Mouse (Mus musculus) limb, embryonic 15.5 days (tissue): ENCODE measurements around the gene Acbd5. TPM values are rescaled to one million over a fixed set of nuclear protein-coding genes. Genes with fewer than 3 reads are reported as not detected.

ENCODE experiments used
- ATAC-seq: fragments of 200-750 bp; cut with Nextera tagmentation; 2 replicates; pipeline ENCODE4 v1.8.0; 2017; ENCODE audit warnings: low read depth, moderate TSS enrichment; ENCODE audit not compliant: insufficient number of reproducible peaks, low FRiP score, low TSS enrichment
- H3K27ac ChIP-seq: fragments of 300-500 bp; sonication (generic); 2 replicates; pipeline ENCODE4 v1.5.1; 2015; ENCODE audit warnings: moderate library complexity, mild to moderate bottlenecking, inconsistent platforms
- H3K27me3 ChIP-seq: fragments of 300-500 bp; sonication (generic); 2 replicates; pipeline ENCODE4 v1.6.1; 2015; ENCODE audit warnings: inconsistent platforms
- H3K36me3 ChIP-seq: fragments of 300-500 bp; sonication (generic); 2 replicates; pipeline ENCODE4 v1.6.1; 2015; ENCODE audit warnings: inconsistent platforms
- H3K4me1 ChIP-seq: fragments of 300-500 bp; sonication (generic); 2 replicates; pipeline ENCODE4 v1.6.1; 2015; ENCODE audit warnings: inconsistent platforms
- H3K4me2 ChIP-seq: fragments of 300-500 bp; sonication (generic); 2 replicates; pipeline ENCODE4 v1.6.1; 2015; ENCODE audit warnings: mild to moderate bottlenecking, inconsistent platforms
- H3K4me3 ChIP-seq: fragments of 300-500 bp; sonication (generic); 2 replicates; pipeline ENCODE4 v1.5.1; 2015; ENCODE audit warnings: mild to moderate bottlenecking, inconsistent platforms
- H3K9ac ChIP-seq: fragments of 300-500 bp; sonication (generic); 2 replicates; pipeline ENCODE4 v1.6.1; 2015; ENCODE audit warnings: inconsistent platforms
- H3K9me3 ChIP-seq: fragments of 300-500 bp; sonication (generic); 2 replicates; pipeline ENCODE4 v1.6.1; 2016; ENCODE audit warnings: inconsistent platforms
- WGBS: fragments of 180-500 bp; shearing (Covaris S2); methylation state at CpG from one replicate; pipeline ENCODE4 v1.1.7; 2015; 5-methylcytosine and 5-hydroxymethylcytosine counted together
- polyA plus RNA-seq: library from polyadenylated mRNA; unstranded; fragments of >200 nt; fragmentation: Nextera tagmentation; extraction: Ambion mirVana; gene quantifications from 2 replicates; pipeline ENCODE4 v1.2.1, GENCODE M21; 2015

Acbd5 gene
- polyA plus RNA-seq, 1 experiment from 2014 or later: 33.4 TPM

DNA sequence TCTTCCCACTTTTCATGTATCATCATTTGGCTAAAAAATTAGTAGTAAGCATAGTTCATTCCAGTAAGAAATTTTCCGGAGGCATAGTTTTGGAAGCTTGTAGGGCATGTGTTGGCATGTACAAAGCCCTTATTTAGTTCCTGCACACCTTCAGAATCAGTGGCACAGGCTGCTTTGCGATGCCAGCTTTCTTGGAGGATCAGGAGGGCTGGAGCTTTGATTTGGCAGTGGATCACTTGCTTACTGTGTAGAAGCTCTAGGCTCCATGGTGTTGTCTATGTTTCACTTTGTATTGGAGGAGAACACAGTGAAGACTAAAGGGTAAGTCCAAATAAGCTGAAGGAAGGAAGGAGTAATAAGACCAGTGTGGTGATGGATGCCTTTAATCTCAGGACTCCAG is 2.5 kb downstream of the Acbd5 start:
- WGBS: 85% methylated on average over 2 of the region's 2 CpGs
- no peak overlapping the region for H3K27ac ChIP-seq
- no peaks in the 10 kb centered on the region for H3K9me3 ChIP-seq
- ATAC-seq: no peak
- H3K4me3 ChIP-seq: no peak overlapping the region
- no peak overlapping the region for H3K4me2 ChIP-seq
- peaks cover 2% of the 10 kb centered on the region; the same call in 1 of the 2 replicates for H3K36me3 ChIP-seq
- H3K27me3 ChIP-seq: no peaks in the 10 kb centered on the region
- H3K9ac ChIP-seq: no peak overlapping the region
- H3K4me1 ChIP-seq: 0 out of 2 replicates have a peak, but pooled peaks cover 2% of the 10 kb centered on the region

DNA sequence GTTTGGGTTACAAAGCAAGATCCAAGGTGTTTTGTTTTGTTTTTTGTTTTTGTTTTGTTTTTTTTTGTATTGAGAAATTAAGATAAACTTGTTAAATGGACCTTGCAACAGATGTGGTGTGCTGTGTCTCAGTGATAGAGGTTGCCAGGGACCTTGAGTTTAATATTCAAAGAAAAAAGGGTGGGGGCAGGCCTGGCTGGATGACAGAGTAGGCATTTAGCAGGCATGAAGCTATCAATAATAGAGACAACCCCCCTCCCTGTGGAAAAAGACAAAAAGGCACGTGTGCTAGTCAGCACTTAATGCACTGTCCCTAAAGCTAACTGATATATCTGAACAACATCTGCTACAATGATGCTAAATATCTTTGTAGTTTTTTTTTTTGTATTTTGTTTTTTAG is 3.4 kb downstream of the Acbd5 start:
- ATAC-seq: no peak
- 0 out of 2 replicates have a peak, but pooled peaks cover 2% of the 10 kb centered on the region for H3K4me1 ChIP-seq
- H3K27ac ChIP-seq: no peak overlapping the region
- H3K27me3 ChIP-seq: no peaks in the 10 kb centered on the region
- H3K9me3 ChIP-seq: no peaks in the 10 kb centered on the region
- WGBS: 74% methylated on average over 1 of the region's 1 CpGs
- peaks cover 7% of the 10 kb centered on the region; the same call in 1 of the 2 replicates for H3K36me3 ChIP-seq
- no peak overlapping the region for H3K4me3 ChIP-seq
- H3K4me2 ChIP-seq: no peak overlapping the region
- no peak overlapping the region for H3K9ac ChIP-seq

DNA sequence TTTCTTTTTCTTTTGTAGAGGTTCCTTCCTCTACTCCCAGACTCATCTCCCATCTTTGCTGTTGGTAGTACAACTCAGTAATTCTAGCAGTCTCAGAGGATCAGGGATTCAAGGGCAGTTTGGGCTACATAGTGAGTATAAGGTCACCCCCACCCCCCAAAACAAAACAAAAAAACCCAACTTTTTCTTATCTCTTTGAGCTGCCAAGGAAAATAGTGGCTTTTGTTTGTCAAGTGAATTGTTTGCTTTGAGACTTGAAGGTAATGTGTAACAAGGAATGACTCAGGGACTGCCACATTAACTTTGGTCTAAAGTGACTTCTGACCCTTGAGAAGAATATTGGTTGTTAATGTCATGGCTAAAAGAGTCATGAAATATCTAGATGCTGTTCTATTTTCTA is 7.9 kb downstream of the Acbd5 start:
- Histone ChIP-seq H3K4me2 (no peak overlapping the region), H3K27ac (no peak overlapping the region), H3K4me3 (no peak overlapping the region), H3K4me1 (no peaks in the 10 kb centered on the region), H3K9me3 (no peaks in the 10 kb centered on the region), H3K36me3 (peaks cover 27% of the 10 kb centered on the region), H3K27me3 (no peaks in the 10 kb centered on the region), H3K9ac (no peak overlapping the region)
- no peak for ATAC-seq

DNA sequence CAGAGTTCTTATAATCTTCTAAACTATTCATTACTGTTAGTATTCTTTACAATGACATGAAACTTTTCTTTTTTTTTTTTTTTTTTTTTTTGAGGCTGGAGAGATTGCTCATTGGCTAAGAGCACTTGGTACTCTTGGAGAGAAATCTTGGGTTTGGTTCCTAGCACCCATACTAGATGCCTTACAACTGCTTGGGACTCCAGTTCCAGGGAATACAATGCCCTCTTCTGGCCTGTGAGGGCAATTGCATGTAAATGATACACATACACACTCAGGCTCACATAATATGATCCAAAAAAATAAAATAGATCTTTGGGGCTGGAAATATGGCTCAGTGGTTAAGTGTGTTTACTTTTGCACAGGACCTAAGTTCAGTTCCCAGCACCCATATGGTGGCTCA is 8.8 kb downstream of the Acbd5 start:
- no peaks in the 10 kb centered on the region for H3K27me3 ChIP-seq
- no peak overlapping the region for H3K9ac ChIP-seq
- no peaks in the 10 kb centered on the region for H3K9me3 ChIP-seq
- no peak for ATAC-seq
- H3K4me2 ChIP-seq: no peak overlapping the region
- H3K27ac ChIP-seq: no peak overlapping the region
- H3K36me3 ChIP-seq: peaks cover 34% of the 10 kb centered on the region
- no peak overlapping the region for H3K4me3 ChIP-seq
- no peaks in the 10 kb centered on the region for H3K4me1 ChIP-seq

DNA sequence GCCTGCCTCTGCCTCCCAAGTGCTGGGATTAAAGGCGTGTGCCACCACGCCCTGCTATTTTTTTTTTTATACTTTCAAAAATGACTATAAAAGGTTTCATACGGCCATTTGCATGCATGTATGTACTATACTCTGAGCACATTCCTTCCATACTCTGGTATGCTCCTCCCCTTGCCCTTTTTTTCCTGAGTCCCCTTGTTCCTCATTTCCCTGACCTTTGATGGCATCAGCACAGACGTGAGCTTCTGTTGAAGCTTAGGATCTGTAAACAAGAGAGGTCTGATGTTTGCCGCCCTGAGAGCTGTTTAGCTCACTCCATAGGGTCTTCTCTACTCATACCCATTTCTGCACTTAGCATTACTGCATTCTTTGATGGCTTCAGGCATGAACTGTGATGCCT is 9.7 kb downstream of the Acbd5 start:
- 85% methylated on average over 5 of the region's 5 CpGs for WGBS
- H3K36me3 ChIP-seq: peaks cover 38% of the 10 kb centered on the region
- no peak overlapping the region for H3K27ac ChIP-seq
- no peaks in the 10 kb centered on the region for H3K4me1 ChIP-seq
- H3K9me3 ChIP-seq: no peaks in the 10 kb centered on the region
- H3K4me2 ChIP-seq: no peak overlapping the region
- no peaks in the 10 kb centered on the region for H3K27me3 ChIP-seq
- ATAC-seq: no peak
- H3K9ac ChIP-seq: no peak overlapping the region
- no peak overlapping the region for H3K4me3 ChIP-seq

DNA sequence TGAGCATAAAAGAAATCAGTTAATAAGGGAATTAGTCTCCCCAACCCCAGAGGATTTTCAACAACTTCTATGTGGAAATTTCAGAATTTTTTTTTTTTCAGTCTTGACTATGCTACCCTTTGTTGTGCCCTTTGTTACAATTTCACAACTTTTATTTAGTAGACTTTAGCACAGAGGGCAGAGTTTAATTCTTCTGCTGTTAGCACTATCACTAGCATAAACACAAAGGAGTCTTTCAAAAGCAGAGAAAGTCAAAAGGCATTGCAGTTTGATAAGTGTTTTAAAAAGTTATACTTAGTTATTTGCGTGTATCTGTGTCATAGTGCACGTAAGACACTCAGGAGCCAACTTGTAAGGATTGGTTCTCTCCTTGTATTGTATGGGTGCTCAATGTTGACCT is 10.6 kb downstream of the Acbd5 start:
- 96% methylated on average over 2 of the region's 2 CpGs for WGBS
- H3K4me2 ChIP-seq: no peak overlapping the region
- no peak overlapping the region for H3K9ac ChIP-seq
- no peak for ATAC-seq
- H3K4me1 ChIP-seq: no peaks in the 10 kb centered on the region
- no peaks in the 10 kb centered on the region for H3K27me3 ChIP-seq
- no peaks in the 10 kb centered on the region for H3K9me3 ChIP-seq
- peaks cover 39% of the 10 kb centered on the region for H3K36me3 ChIP-seq
- H3K4me3 ChIP-seq: no peak overlapping the region
- no peak overlapping the region for H3K27ac ChIP-seq

DNA sequence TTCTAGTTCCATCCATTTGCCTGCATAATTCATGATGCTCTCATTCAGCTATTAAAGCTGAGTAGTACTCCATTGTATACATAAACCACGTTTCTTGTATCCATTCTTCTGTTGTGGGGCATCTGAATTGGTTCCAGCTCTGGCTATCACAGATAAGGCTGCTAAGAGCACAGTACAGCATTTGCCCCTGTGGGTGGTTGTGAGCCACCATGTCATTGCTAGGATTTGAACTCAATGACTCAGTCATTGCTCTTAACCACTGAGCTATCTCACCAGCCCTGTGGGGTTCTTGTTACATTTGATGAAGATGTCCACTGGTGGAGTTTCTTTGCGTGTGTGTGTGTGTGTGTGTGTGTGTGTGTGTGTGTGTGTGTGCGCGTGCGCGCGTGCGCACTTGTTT is 16.6 kb downstream of the Acbd5 start:
- H3K4me1 ChIP-seq: no peaks in the 10 kb centered on the region
- H3K4me2 ChIP-seq: no peak overlapping the region
- H3K9me3 ChIP-seq: no peaks in the 10 kb centered on the region
- ATAC-seq: no peak
- WGBS: 94% methylated on average over 8 of the region's 8 CpGs
- no peaks in the 10 kb centered on the region for H3K27me3 ChIP-seq
- no peak overlapping the region for H3K4me3 ChIP-seq
- H3K9ac ChIP-seq: no peak overlapping the region
- H3K27ac ChIP-seq: no peak overlapping the region
- H3K36me3 ChIP-seq: peaks cover 44% of the 10 kb centered on the region

DNA sequence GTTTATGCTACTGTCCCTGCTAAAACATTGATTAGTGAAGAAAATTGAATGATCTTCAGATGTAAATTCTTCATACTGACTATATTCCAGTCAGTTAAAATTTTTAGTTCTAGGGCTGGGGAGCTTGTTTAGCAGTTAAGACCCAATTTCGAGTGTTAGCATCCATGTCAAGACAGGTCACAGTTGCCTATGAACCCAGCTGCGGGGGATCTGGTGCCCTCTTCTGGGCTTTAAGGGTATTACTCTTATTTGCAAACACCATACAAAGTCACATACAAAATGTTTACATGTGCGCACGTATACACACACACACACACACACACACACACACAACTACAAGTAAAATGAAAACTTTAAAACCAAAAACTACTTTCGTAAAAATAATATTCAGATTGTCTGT is 24.2 kb downstream of the Acbd5 start:
- Histone ChIP-seq H3K27ac (no peak overlapping the region), H3K4me1 (no peaks in the 10 kb centered on the region), H3K4me3 (no peak overlapping the region), H3K9ac (no peak overlapping the region), H3K27me3 (no peaks in the 10 kb centered on the region), H3K9me3 (no peaks in the 10 kb centered on the region), H3K36me3 (peaks cover 56% of the 10 kb centered on the region), H3K4me2 (no peak overlapping the region)
- 56% methylated on average over 5 of the region's 5 CpGs for WGBS
- ATAC-seq: no peak

DNA sequence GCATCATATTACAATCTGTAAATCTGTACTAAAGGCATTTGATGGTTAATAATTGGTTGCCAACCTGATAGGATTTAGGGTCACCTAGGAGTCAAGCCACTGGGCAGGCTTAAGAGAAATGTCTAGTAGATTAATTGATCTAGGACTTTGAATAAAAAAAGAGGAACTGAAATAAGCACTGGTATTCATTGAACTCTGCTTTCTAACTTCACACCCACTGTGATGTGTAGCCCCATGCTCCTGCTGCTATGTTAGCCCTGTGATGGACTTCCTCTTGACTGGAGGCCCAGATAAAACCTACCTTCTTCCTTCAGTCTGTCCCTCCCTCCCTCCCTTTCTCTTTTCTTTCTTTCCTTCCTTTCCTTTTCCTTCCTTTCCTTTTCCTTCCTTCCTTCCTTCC is 29.1 kb downstream of the Acbd5 start:
- Histone ChIP-seq H3K27me3 (no peaks in the 10 kb centered on the region), H3K4me2 (no peak overlapping the region), H3K9ac (no peak overlapping the region), H3K4me1 (no peaks in the 10 kb centered on the region), H3K4me3 (no peak overlapping the region), H3K36me3 (peaks cover 51% of the 10 kb centered on the region), H3K9me3 (no peaks in the 10 kb centered on the region), H3K27ac (no peak overlapping the region)
- no peak for ATAC-seq

DNA sequence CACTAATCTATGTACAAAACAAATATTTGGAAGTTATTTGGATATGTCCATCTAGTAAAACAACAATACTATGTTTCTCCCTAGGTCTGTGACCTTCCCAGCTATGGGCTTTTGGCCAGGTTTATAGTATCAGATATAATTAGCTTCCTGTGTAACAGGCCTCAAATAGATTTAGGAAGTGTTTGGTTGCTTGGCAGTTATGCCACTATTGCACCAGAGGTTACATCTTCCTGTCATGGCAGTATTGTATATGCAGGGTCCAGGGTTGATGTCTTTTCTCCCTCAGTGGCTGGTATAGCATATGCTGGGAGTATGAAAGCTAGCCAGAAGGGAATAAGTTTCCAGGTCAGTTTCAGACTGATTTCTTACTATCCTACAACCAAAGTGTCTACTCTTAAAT is 34.3 kb downstream of the Acbd5 start:
- no peak overlapping the region for H3K4me2 ChIP-seq
- no peaks in the 10 kb centered on the region for H3K4me1 ChIP-seq
- H3K27me3 ChIP-seq: no peaks in the 10 kb centered on the region
- no peaks in the 10 kb centered on the region for H3K9me3 ChIP-seq
- peaks cover 25% of the 10 kb centered on the region for H3K36me3 ChIP-seq
- ATAC-seq: no peak
- H3K27ac ChIP-seq: no peak overlapping the region
- no peak overlapping the region for H3K9ac ChIP-seq
- no peak overlapping the region for H3K4me3 ChIP-seq

DNA sequence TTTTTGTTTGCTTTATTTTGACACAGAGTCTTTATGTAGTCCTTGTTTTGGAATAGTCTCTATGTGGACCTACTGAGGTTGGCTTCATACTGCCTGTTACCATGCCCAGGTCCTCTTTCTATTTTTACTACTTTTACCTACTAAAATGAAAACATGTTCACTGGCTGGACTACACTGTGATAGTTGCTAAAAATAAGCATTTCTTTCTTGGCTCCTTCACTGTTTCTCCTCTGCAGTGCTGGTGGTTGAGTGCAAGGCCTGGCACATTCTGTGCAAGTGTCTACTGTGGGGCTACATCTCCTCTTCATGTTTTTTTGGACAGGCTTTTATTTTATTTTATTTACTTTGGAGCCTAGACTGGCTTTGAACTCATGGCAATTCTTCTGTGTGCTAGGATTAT is 51.6 kb downstream of the Acbd5 start:
- Histone ChIP-seq H3K27ac (no peak overlapping the region), H3K4me3 (no peak overlapping the region), H3K9me3 (no peaks in the 10 kb centered on the region), H3K9ac (no peak overlapping the region), H3K4me1 (no peaks in the 10 kb centered on the region), H3K36me3 (peaks cover 19% of the 10 kb centered on the region), H3K4me2 (no peak overlapping the region), H3K27me3 (no peaks in the 10 kb centered on the region)
- no peak for ATAC-seq

DNA sequence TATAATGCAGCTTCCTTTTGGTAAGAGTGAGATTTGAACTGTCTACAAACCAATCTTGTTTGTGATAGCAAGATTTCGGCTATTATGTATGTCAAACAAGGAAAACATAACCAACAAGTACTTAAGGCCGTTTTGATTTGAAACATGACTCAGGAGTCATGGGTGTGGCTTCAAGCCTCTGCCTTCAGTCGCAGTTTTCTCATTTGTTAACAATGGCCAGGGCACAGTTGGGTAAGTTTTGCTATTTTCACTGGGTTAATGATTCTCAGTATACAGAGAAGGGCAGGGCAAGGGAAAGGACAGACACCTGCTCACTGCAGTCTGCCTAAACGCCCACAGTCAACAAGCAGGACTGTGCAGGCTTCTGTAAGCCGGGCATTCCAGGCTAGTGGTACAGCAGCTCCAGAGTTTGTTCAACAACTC is 87.2 kb downstream of the Acbd5 start:
- Histone ChIP-seq H3K9ac (peak overlapping the region; percentile 45), H3K9me3 (no peaks in the 10 kb centered on the region), H3K4me3 (peak overlapping the region; percentile 79), H3K4me2 (peak overlapping the region; percentile 81), H3K27ac (peak overlapping the region; percentile 100), H3K27me3 (no peaks in the 10 kb centered on the region), H3K4me1 (peaks cover 17% of the 10 kb centered on the region), H3K36me3 (no peaks in the 10 kb centered on the region)
- ATAC-seq: no peak; the same call in 1 of the 2 replicates
- 5% methylated on average over 5 of the region's 5 CpGs for WGBS

DNA sequence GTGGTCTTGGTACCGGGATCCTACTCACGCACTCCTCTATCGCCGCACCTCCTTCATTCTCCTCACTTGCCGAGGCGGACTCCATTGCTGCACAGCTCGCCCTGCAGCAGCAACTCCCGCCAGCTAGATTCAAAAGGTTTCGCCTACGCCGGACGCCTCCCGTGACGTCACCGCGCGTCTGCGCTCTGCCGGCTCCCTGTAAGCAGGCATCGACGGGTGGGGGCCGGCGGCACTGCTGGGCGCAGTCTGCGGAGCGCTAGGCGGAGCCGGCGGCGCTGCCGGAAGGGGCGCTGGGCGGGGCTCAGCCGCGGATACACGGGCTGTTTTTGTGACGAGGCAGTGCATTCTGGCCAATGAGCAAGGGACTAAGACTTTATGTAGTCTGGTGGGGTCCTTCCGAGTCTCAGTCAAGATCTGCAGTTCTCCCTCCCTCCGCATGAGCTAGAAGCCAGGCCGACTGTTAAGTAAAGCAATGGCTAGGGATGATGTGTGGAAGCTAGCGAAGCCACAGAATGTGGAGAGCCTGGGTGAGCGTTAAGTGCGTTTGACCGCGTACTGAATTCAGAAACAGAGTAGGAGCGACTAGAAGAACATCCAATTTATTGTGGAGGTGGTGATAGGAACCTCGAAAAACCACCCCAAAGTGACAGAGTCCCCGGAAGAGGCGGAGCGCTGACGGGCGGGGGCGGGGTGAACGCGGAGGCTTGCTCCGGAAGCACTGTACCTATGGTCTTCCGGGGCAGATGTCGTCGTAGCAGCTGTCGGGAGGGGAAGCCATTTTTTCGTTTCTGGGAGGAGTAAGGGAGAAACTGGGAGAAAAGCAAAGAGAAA is 88.0 kb downstream of the Acbd5 start, which contains the start of the genes Mastl and Yme1l1:
Gene Mastl, minus strand, starts transcription at position 248 of the 831 bp plus-strand sequence.
Gene Yme1l1, plus strand, starts transcription at position 593 of the 831 bp plus-strand sequence.
- Histone ChIP-seq H3K36me3 (peaks cover 2% of the 10 kb centered on the region; the same call in 1 of the 2 replicates), H3K27ac (peak within 1 kb of the TSS; percentile 100), H3K27me3 (no peaks in the 10 kb centered on the region), H3K4me2 (peak within 1 kb of the TSS; percentile 81), H3K4me3 (peak within 1 kb of the TSS; percentile 79), H3K9ac (peak within 1 kb of the TSS; percentile 47), H3K4me1 (peaks cover 17% of the 10 kb centered on the region), H3K9me3 (no peaks in the 10 kb centered on the region)
- peak; percentile 99 for ATAC-seq
- WGBS: under 1% methylated on average over 61 of the region's 61 CpGs
